In genomic region chr9:100696537-100696936, GRCm38 (mm10) we compare ENCODE assay signal across 15 mouse cellular contexts.
A peak's percentile ranks its signal among the peaks of the same experiment; 100 is the strongest.
DNase-seq lines count a peak whose midpoint lies in the region; ATAC-seq and TF ChIP-seq lines count a peak whose summit lies in the region.
"Had no signal": no experiment of that assay in that cellular context is flagged by ENCODE, and none has a peak within 500 bp of the region (broad histone marks: within the 10 kb centered on the region; RNA-seq: fewer than 3 reads in every experiment).

No protein-coding gene starts in this region.

- 0 out of 2 replicates have a peak, but pooled peaks have one; percentile 42 for ATAC-seq in erythroid progenitor cell, adult 5-6 weeks (replicated peaks; ENCODE audit: low FRiP score, poor library complexity, severe bottlenecking)
- ATAC-seq: intestine, embryonic 15.5 days had no signal

- peak; percentile 47 for DNase-seq in gastrocnemius, adult 18-20 months (ENCODE audit: low spot score)
- no peak for DNase-seq in gastrocnemius, postnatal 36 days
- DNase-seq in left cerebral cortex, adult 2 months (ENCODE audit: extremely low spot score in 1 of 2, low spot score in 2 of 2) = no peak
- no peak for DNase-seq in left cerebral cortex, postnatal 10 days (ENCODE audit: extremely low spot score in 1 of 2, low spot score in 2 of 2)
- peak; percentile 30 for DNase-seq in adrenal gland, adult 8-10 months
- no peak for DNase-seq in kidney, postnatal 4 days
- DNase-seq in right cerebral cortex, postnatal 36 days (ENCODE audit: low spot score in 2 of 2) = no peak
- DNase-seq: lung, embryonic 14.5 days; retina, postnatal 1 day had no signal

- H3K27ac ChIP-seq in left cerebral cortex, adult 2 months = peak overlapping the region; percentile 5; the same call in 1 of the 2 replicates
- H3K27ac ChIP-seq: intestine, embryonic 15.5 days; kidney, postnatal 0 days; limb, embryonic 13.5 days; neural tube, embryonic 15.5 days had no signal

- intact Hi-C loops in gastrocnemius, postnatal 36 days (cut with DNase I) = no loop called here
- intact Hi-C loops in left cerebral cortex, adult 2 months (cut with DNase I) = no loop called here
- intact Hi-C loops in left cerebral cortex, postnatal 10 days (cut with DNase I) = no loop called here

- TF ChIP-seq CTCF in left cerebral cortex, adult 2 months (IDR thresholded peaks at IDR 0.05) = no peak

- H3K4me3 ChIP-seq in left cerebral cortex, adult 2 months = no peak overlapping the region
- H3K4me3 ChIP-seq: erythroblast, embryonic 14.5 days; intestine, embryonic 15.5 days; limb, embryonic 13.5 days; neural tube, embryonic 15.5 days had no signal

Comparison
In these comparisons a context has a peak if more than half of its experiments do, and no peak if none do; other contexts are left out.
1. DNase-seq: peak in gastrocnemius, adult 18-20 months (single experiment) and adrenal gland, adult 8-10 months (single experiment); none in gastrocnemius, postnatal 36 days (0 of 2), left cerebral cortex, adult 2 months (0 of 2), left cerebral cortex, postnatal 10 days (0 of 2), kidney, postnatal 4 days (0 of 2) and right cerebral cortex, postnatal 36 days (0 of 2).